Mouse (Mus musculus): ENCODE data around the gene Gpr87.

DNA sequence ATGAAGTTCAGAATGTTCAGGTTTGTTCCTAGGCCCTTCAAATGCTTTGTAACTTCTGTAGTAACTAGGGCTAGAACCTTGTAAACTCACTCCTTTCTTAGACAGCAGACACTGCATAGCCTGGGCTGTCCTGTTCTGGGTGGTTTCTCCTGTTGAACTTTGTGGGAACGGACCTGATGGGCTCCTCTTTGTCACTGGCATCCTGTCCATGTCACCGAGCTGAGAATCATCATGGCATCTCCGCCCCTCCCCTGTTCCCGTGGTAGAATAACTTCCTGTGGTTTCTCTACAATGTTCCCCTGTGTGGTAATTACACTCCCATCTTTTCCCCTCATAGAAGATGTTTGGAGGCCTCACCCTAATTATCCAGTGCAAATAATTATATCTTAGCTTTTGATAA lies 11.0 kb upstream of the Gpr87 start:
- TF ChIP-seq CTCF (IDR thresholded peaks at IDR 0.05), result no peak
- no peak for TF ChIP-seq EP300 (IDR thresholded peaks at IDR 0.05; ENCODE audit: insufficient read depth, low read depth, low read length)

Data from heart, adult 2 months (tissue).